Mouse (Mus musculus): ENCODE measurements at regions not wholly inside any gene's neighbourhood (a gene's known extent, or its start where the extent isn't known, plus 50 kb on each side); places are given as distances from the start of the nearest gene placed in this dataset.
"Not testable (repeated sequence)": the region's sequence is repeated elsewhere in the genome, so short reads cannot be mapped to it uniquely, and the experiment has no call there.

GRCm38 (mm10) chr16:86318898-86319297, 417.3 kb upstream of the Adamts5 start:
- DNase-seq: no peak

GRCm38 (mm10) chr16:86309696-86310095, 408.1 kb upstream of the Adamts5 start:
- no peak for DNase-seq

- DNase-seq: no peak
These were observed 402.2 kb upstream of the Adamts5 start for GRCm38 (mm10) chr16:86303869-86304268.

- DNase-seq: no peak
These were observed 401.0 kb upstream of the Adamts5 start for GRCm38 (mm10) chr16:86302451-86303145.

- DNase-seq: no peak
These were observed 392.8 kb upstream of the Adamts5 start for GRCm38 (mm10) chr16:86294436-86294835.

- DNase-seq: no peak
These were observed 379.7 kb upstream of the Adamts5 start for GRCm38 (mm10) chr16:86281326-86281725.

GRCm38 (mm10) chr16:86277031-86277430, 375.4 kb upstream of the Adamts5 start:
- no peak for DNase-seq

GRCm38 (mm10) chr16:86261612-86262011, 360.0 kb upstream of the Adamts5 start:
- no peak for DNase-seq

- no peak for DNase-seq
These were observed 351.0 kb upstream of the Adamts5 start for GRCm38 (mm10) chr16:86252630-86253029.

- DNase-seq: no peak
These were observed 348.4 kb upstream of the Adamts5 start for GRCm38 (mm10) chr16:86250021-86250420.

GRCm38 (mm10) chr16:86244191-86244590, 342.6 kb upstream of the Adamts5 start:
- DNase-seq: no peak

GRCm38 (mm10) chr16:86242766-86243510, 341.3 kb upstream of the Adamts5 start:
- no peak for DNase-seq

GRCm38 (mm10) chr16:86222997-86223396, 321.4 kb upstream of the Adamts5 start:
- no peak for DNase-seq

GRCm38 (mm10) chr16:86210547-86210946, 308.9 kb upstream of the Adamts5 start:
- DNase-seq: no peak

GRCm38 (mm10) chr16:86209319-86209718, 307.7 kb upstream of the Adamts5 start:
- DNase-seq: no peak

GRCm38 (mm10) chr16:86189874-86190273, 288.2 kb upstream of the Adamts5 start:
- no peak for DNase-seq

- no peak for DNase-seq
These were observed 287.3 kb upstream of the Adamts5 start for GRCm38 (mm10) chr16:86188966-86189365.

GRCm38 (mm10) chr16:86187609-86188008, 286.0 kb upstream of the Adamts5 start:
- DNase-seq: not testable (repeated sequence)

- DNase-seq: no peak
These were observed 257.6 kb upstream of the Adamts5 start for GRCm38 (mm10) chr16:86159021-86159815.

- no peak for DNase-seq
These were observed 236.5 kb upstream of the Adamts5 start for GRCm38 (mm10) chr16:86138171-86138570.

- DNase-seq: no peak
These were observed 234.5 kb upstream of the Adamts5 start for GRCm38 (mm10) chr16:86136169-86136568.

GRCm38 (mm10) chr16:86127391-86127790, 225.8 kb upstream of the Adamts5 start:
- no peak for DNase-seq

GRCm38 (mm10) chr16:86124182-86124581, 222.6 kb upstream of the Adamts5 start:
- DNase-seq: no peak

- no peak for DNase-seq
These were observed 221.3 kb upstream of the Adamts5 start for GRCm38 (mm10) chr16:86122936-86123335.

All from B cell, adult 2 months (primary cell).